Mouse (Mus musculus) testis, adult 2 months (tissue): ENCODE data around the gene Gm2564.
"Not testable (repeated sequence)": the region's sequence is repeated elsewhere in the genome, so short reads cannot be mapped to it uniquely, and the experiment has no call there.

Experiments used
- CTCF ChIP-seq: fragments of 200-500 bp; IDR thresholded peaks from 2 replicates; pipeline ENCODE4 v1.5.1; 2012; ENCODE audit warnings: low read depth, mild to moderate bottlenecking, inconsistent platforms, low read length, moderate library complexity; ENCODE audit not compliant: control insufficient read depth, insufficient read depth, insufficient replicate concordance
- POLR2A ChIP-seq: fragments of 200-500 bp; IDR thresholded peaks from 2 replicates; pipeline ENCODE4 v1.6.1; 2012; ENCODE audit warnings: low read depth, mild to moderate bottlenecking, inconsistent platforms, low read length, moderate library complexity; ENCODE audit not compliant: control insufficient read depth

DNA sequence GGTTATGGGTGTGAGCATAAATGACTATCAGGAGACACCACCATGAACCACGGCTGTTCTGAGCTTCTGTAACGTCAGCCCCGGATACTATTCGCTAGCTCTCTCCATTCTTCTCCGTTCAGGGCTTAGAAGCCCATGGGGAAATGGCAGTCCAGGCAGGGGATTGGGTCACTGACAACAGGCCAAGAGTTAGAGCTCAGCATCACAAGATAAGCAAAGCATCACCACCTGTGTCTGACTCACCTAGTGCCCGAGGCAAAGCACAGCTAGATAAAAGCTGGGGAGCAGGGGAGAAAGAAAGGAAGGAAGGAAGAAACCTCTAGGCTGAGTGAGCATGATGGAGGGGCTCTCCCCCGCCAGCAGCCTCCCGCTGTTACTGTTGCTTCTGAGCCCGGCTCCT is 25.4 kb downstream of the Gm2564 start, which contains the start of gene Ccl27b:
- TF ChIP-seq POLR2A, CTCF: not testable (repeated sequence)
